Mouse (Mus musculus) spleen, adult 12 weeks (tissue): Measurements from ENCODE around the gene Myof.
A peak's percentile ranks its signal among the peaks of the same experiment; 100 is the strongest.

Experiments used
- DNase-seq: peaks from one replicate; pipeline ENCODE4 v3.0.0; 2022; ENCODE audit warnings: low spot score

The Myof gene

DNA sequence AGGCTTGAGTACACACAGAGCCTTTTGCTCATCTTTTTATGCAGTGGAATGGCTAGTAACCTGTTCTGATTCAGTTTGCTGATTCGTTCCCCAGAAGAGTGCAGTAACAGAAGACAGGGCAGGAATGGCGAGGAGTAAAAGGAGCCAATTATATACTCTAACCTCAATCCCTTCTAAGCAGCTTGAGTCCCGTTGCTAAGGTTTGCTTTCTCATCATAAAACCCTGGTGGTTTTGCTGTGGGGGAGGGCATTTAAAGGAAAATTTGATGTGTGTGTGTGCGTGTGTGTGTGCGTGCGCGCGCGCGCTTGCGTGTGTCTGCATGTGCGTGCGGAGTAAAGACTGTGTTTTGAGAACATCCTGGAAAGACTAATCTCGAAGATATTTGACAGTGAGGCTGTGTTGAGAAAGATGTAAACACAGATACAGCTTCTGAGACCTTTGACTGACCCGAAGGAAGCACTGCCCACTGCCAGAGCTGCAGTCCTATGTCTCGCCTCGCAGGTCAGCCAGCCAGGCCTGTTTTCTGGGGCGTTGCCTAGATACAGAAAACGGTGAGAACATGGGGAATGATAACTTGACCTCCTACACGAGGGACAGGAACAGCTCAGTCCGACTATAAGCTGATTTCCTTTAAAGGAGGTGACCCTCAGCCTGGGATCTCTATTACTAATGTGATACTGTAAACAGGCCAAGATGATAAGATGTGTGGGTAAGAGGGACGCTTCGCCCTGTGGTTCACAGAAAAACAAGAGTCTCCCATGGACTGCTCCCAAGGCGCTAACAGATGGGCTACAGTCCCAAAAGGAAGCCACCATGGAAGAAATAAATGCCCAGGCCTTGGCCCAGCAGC is 39.5 kb downstream of the Myof start:
- no peak for DNase-seq

DNA sequence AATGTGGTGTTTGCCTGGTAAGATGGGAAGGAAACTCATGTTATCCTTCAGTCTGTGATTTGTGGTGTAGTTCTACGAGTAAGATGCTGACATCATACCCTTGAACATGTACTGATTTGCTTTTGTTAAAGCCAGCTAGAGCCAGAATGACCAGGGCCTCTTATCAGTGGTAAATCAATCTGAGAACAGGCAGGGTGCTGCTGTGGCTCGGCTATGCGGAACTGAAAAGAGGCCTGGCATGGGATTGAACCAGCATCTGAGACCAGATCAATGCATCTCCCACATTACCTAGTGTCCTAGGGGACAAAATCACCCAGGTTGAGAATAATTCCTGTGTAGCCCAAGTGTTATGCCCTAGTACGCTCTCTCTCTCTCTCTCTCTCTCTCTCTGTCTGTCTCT is 40.6 kb downstream of the Myof start:
- no peak for DNase-seq

DNA sequence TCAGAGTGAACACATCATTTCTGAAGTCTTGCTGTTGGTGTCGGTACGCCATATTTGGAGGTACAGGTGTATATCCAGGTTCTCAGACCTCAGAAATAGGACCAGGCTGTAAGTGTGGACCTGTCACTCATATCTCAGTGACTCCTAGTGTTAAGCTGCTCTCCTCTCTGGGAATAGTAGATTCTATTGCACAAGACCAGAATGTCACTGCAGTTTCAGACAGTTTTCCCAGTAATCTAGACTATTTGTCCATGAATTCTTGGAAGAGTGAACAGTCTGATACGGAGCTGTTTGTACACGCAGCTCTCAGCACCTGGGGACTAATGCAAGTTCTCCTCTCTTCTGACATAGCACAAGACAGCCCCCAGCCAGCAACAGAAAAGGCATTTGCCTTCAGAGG is 42.4 kb downstream of the Myof start:
- DNase-seq = no peak

DNA sequence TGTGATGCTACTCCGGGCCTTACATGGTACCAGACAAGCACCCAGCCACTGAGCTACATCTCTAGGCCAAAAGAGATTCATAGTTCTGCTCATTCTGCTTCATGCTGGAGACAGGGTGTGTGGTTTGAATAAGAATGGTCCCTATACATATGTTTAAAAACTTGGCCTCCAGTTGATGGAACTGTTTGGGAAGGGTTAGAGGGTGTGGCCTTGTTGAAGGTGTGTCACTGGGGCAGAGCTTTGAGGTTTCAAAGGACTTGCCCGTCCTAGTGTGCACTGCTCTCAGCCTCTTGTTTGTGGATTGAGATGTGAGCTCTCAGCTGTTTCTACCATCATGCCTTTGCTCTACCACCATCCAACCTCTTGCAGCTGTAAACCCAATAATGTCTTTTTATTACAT is 43.4 kb downstream of the Myof start:
- DNase-seq = no peak

DNA sequence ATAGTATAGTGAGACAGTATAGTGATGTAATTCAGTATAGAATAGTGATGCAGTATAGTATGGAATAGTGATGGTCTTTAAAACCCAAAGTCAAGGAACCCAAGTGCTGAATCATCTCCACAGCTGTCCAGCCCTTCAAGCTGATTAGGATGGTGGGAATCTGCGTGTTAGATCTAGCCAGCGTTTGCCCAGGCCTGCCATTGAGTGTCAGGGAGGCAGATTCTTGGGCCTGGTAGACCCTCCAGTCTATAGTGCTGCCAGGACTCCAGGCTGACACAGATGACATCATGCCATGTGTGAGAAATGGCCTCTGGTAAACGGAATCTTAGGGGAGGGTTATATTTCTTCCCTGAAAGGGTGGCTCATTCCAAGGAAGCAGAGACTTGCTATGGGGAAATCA is 49.1 kb downstream of the Myof start:
- no peak for DNase-seq

DNA sequence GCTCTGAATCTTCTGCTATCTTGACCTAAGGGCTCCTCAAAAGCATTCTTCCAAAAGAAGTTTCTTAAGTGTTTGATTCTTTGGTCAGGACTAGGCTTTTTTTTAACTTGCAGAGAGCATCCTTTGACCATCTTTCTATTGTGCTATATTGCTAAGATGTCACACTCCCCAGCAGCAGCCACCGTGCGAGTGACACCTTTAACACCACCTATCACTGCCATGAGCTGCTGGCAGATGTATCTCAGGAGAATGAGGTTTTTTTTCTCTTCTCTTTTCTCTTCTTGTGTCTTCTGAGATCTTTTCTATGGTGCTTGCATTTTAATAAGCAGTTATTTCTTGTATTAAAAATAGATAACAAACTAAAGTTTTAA is 51.2 kb downstream of the Myof start:
- no peak for DNase-seq

DNA sequence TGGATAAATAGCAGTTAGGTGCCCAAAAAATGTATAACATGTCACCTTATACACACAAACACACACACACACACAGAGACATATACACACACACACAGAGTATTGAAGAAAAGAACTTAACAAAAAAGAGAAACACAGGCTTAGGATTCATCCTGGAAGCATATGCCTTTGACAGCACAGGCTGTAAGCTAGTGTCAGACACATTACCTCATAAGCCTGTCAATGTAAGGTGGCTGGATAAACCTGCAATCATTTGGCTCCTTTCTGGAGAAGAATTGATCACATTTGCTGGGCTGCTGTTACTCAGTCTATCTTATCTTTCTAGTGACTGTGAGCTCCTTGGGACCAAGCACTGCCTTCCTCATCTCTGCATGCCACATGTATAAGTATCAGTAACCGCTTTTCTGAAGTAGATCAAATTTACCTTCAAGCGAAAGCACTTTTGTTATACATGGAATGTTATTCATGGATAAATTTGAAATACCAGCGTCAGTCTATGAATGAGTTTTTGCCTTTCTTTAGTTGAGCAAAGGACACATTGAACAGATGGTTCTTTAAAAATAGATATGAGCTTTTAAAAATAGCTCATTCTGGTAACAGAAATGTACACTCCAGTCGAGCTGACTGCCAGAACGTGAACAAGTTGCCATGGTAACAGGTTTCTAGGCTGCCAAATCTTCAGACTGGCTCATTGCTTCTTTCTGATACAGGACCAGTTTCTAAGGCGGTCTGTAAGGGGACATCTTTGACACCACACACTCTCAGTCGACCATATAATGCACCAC is 51.8 kb downstream of the Myof start:
- no peak for DNase-seq

DNA sequence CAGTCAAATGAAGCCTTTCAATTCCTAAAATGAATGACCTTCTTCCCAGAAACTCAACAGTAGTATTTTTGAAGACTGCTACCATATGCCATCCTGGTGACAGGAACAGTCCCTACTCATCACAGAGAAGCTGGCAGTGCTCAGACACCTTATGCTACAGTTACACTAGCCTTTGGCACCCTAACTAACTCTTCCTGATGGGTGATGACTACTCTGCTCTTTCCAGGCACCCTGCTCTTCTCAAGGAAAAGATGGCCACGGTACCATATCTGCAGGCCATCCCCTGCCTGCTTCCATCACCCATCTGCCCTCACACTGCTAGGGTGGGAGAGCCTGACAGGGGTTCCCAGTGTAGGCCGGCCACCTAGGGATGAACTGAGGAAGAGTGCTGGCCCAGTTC is 53.4 kb downstream of the Myof start:
- no peak for DNase-seq

DNA sequence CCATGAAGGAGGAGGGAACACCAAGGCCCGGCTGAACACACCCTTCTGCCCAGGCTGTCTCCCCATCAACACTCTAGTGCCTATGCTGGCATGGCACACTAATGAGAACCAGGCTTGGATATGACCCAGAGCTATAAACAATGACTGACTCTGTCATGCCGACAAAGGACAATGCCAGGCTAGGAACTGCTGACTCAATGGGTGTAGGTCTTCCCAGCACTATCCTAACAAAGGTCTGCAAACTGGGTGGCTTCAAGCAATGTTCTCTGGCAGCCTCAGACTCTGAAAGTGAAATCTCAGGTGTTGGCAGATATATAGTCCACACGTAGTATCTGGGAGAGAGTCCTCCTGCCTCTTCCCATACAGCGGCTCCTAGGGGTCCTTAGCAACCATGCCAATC is 55.2 kb downstream of the Myof start:
- DNase-seq = no peak

DNA sequence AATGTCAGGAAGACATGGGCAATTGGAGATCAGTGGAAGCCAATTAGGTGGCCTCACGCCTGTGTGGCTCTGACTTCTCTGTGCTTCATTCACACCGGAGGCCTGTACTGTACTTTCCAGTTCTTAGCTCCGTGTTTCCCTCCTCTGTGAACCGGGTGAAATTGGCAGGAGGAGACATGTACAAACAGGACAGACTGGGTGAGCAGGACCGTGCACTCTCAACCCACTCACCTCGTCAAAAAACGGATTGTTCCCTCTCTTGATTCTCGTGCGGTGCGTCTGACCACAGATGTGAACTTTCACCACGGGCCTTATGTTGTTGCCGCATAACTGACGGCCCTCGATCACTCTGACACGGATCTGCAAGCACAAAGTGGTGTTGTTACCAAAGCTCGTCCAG is 57.6 kb downstream of the Myof start:
- DNase-seq = no peak

DNA sequence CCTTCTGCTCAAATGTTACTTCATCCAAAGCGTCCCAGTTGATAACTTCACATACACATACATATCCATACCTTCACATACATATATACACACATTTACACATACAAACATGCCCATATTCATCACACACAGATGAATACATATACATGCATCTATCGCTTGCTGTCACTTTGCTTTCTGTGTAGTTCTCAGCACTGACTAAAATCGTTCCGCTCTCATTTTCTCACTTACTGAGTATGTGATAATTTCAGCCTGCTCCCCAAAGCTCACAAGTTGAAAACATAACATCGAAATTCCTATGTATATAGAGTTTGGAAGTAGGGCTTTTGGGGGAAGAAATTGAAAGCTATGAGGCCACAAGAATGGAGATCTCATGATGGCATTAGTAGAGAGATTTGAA is 67.4 kb downstream of the Myof start:
- DNase-seq = no peak

DNA sequence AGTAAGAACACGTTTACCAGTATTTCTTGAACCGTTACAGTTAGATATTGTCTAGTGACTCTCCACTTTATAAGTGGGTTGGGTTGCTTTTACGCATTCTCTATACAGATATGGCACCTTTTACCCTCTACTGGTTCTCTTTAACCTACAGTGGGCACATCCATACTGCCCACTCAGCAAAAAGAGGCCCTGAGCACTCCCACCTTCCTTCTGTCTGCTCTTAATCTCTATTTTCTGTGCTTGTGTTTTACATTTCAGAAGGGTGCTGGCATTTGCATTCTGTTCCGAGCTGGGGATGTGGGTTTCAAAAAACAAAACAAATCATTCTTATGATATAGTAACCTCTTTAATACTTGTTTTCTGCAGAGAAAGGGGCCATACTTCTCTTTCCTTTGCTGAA is 72.8 kb downstream of the Myof start:
- no peak for DNase-seq

DNA sequence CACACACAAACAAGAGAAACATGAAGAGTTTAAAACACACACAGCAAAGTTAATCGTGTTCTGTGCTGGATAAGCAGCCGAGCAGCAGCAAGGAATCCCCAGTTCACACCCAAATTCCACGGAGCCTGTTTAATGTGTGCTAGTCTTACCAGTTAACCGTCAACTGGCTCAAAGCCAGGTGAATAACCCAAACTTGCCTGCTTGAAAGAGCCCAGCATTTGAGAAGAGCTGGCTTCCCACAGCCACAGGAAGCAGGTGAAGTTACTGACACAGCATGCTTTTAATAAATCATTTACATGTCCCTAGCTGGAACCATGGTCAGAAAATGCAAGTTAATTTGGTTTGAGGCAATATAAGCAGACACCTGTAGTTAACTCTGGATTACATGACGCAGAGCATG is 73.4 kb downstream of the Myof start:
- no peak for DNase-seq

DNA sequence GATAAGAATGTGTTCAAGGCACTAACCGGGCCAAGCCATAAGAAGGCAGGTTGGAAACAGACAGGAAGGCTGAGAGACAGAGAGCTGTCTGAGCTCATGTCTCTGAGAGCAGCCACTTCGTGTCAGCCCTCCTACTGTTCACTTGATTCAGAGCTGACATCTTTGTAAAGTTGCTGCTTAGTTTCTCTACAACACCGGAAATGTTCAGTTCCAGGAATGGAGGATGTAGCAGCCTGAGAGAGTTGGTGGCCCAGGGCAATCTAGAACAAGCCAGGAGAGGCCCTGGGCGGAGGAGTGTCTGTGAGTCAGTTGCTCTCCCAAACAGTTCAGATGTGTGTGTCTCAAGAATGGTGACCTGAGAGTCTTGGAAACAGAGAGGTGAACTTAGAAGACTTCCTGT is 77.5 kb downstream of the Myof start:
- DNase-seq = no peak

DNA sequence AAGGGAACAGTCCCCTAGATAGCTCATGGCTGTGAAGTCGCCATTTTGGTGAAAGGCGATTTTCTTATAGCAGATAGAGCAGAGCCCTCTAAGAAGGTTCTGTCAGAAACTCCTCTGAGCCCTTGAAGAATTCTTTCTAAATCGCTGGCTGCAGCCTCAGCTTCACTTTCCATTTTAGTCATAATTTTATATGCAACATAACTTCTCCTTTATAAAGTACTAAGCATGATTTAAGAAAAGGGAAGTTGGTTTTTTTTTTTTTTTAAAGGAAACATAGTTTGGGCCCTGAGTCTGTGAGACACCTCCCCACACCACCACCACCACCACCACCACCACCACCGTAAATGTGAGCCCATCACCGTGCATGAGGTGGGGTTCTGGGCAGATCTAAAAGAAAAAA is 80.0 kb downstream of the Myof start:
- no peak for DNase-seq

DNA sequence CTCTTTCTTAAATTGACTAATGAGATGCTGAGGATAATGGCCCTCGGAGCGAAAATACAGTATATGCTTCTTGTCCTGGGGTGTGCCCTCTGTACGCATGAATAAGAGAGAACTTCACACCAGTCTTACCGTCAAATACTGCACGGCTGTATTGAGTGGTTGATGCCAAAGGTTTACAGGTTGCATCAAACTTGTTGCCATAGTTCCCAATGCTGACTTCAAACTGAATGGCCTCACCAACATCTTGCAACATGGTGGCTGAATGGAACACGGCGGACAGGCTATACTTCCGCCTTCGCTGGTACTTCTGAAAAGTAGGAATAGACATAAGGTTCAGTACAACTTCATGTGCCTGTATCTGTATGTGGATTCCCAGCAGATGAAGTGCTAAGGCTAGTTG is 82.6 kb downstream of the Myof start:
- DNase-seq = no peak

DNA sequence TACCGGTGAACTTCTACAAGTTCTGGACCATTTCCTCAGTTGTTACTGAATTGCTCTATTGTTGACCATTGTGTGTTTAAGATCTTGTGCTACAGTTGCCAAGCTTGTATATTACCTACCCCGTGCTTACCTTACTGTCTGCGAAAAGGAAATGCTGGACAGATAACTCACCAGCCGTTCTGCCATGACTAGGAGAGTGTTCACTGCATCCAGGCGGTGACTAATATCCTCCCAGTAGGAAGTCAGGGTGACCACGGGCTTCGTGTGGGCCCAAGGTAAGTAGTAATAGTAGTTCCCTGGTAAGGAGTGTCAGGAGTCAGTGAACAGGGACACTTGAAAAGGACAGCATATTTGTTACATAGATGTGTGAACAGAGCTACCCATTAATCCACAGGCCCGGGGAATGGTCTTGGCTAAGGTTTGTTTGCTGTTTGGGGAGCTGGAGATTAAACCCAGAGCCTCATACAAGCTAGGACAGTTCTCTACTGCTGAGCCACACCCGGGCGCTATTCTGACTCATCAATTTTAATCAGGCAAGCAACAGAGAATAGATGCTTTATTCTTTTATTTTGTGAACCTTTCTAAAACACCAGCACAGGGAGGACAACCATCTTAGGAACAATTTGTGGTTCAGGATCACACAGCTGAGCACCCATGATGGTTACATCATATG is 83.7 kb downstream of the Myof start:
- no peak for DNase-seq

DNA sequence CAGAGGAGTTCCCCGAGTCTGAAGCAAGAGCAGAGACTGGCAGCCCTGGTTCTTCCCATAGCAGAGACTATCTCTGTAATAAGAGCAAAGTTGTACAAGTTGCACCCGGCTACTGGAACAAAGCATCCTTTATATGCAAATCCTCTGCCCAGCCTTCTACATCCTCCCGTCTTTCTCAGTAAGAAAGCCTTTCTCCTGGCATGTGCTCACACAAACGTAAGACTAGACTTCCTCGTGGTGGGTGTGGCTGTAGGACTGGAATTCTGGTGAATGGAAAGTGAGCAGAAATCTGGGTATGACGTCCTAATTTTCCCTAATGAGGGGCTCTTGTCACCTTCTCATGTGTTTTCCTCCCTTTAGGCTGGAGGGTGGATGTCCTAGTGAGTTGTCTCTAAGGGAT is 84.3 kb downstream of the Myof start:
- DNase-seq = no peak

DNA sequence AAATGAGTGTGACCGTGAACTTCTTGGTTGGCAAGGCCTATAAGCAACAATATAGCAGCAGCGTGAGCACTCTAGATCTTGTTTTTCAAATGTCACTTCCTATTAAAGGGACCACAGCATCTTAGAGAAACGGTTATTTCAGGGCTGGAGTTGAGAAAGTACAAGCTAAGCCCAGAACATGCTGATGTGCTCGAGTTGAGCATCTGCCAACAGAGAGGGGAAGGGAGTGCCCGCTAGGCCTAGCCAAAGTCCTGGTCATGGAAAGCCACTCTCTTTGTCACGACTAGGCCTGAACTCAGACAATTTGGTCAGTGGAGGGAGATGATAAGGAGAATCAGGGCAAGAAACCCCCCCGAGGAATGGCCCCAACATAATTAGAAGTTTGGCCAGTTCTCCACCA is 86.1 kb downstream of the Myof start:
- DNase-seq = no peak

DNA sequence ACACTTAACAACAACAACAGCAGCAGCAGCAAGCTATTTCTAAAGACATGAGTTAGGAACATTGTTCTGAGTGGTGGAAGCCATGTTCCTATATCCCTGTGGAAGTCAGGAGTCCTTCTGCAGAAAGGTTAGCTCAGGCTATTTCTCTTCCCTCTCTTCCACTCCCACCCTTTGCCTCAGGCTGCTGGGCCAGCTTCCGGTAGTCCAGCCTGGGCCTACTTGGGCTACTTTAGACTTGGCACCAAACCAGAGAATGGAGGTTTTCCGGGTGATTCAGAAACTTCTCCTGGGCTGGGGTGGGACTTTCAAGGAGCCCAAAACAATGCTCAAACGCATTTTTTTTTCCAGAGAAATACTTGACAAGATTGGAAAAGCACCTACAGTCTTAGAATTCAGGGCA is 87.4 kb downstream of the Myof start:
- DNase-seq = no peak

DNA sequence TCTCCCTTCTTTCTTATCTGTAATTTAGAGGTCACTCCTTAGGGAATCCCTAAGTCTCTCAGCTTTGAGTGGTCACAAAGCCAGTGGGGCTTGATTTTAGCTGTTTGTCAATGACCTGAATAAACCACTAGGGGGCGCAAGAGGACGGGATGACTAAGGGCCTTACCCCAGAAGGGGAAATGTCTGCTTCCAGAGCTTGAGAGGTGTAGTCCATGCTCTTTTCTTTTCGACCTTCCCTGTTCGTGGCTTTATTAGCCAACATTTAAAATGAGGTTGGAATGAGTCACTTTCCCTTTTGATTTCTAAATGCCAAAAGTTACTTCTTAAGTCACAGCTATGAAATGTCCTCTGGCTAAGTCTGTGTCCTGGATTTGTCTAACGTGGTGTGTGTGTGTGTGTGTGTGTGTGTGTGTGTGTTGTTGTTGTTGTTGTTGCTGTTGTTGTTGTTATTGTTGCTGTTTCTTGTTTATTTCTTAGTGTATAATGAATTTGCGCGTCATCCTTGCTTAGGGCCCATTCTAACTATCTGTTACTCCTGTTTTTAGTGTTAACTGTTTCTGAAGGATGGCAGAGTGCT is 87.9 kb downstream of the Myof start:
- peak; percentile 9 for DNase-seq

DNA sequence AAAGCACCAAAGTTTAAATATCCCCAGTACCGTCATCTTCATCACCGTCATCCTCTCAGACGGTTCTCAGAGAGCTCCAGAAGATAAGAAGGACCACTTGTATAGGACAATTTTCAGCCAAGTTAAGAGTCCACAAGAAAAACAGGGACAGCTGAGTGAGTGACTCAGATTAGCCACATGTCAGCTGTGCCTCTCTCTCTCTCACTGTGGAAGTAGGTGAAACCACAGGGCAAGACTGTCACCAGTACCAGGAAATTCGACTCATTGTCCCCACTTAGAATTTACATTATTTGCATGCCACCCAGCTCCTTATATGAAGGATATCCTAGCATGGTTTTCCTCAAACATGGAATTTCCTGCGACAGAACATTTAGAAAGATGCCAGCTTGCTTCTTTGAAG is 88.6 kb downstream of the Myof start:
- DNase-seq = no peak

DNA sequence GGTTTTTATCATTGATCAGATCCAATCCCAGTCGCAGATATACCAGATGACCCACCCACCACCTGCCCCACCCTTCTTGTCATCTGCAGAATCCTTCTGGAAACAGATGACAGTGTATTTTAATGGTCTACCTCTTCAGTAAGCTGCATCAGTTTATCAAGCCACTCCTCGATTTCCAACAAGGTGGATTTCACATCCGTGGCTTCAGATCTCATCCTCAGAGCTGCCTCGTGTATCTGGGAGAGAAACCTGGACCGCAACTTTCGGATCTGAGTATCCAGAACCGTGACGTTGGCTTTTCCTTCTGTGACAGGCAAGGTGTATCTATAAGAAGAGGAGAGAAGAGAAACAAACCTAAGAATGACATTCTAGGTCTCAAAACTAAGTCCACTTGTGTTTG is 89.1 kb downstream of the Myof start:
- no peak for DNase-seq
